Mouse (Mus musculus) limb, embryonic 14.5 days (tissue): ENCODE measurements around the gene Rem2. TPM values are rescaled to one million over a fixed set of nuclear protein-coding genes. Genes with fewer than 3 reads are reported as not detected.

Experiments
- ATAC-seq: fragments of 200-750 bp; cut with Nextera tagmentation; 2 replicates; pipeline ENCODE4 v1.8.0; 2017; ENCODE audit warnings: low read depth, moderate number of reproducible peaks, moderate TSS enrichment; ENCODE audit not compliant: low FRiP score
- DNase-seq: peaks from one replicate; pipeline ENCODE4 v3.0.0-alpha.2; 2015; ENCODE audit warnings: low spot score
- H3K27ac ChIP-seq: fragments of 300-500 bp; sonication (generic); replicated peaks from 2 replicates; pipeline ENCODE4 v1.5.1; 2014; ENCODE audit warnings: low read depth, mild to moderate bottlenecking, low read length, moderate library complexity, mixed read lengths
- H3K27me3 ChIP-seq: fragments of 300-500 bp; sonication (generic); 2 replicates; pipeline ENCODE4 v1.6.1; 2014; ENCODE audit warnings: low read length, mixed read lengths; ENCODE audit not compliant: control insufficient read depth, insufficient read depth
- H3K36me3 ChIP-seq: fragments of 300-500 bp; sonication (generic); 2 replicates; pipeline ENCODE4 v1.6.1; 2014; ENCODE audit warnings: mild to moderate bottlenecking, low read length, moderate library complexity, mixed read lengths; ENCODE audit not compliant: control insufficient read depth, insufficient read depth
- H3K4me1 ChIP-seq: fragments of 300-500 bp; sonication (generic); 2 replicates; pipeline ENCODE4 v1.6.1; 2014; ENCODE audit warnings: antibody characterized with exemption, low read length, mixed read lengths; ENCODE audit not compliant: control insufficient read depth, insufficient read depth
- H3K4me2 ChIP-seq: fragments of 300-500 bp; sonication (generic); replicated peaks from 2 replicates; pipeline ENCODE4 v1.6.1; 2014; ENCODE audit warnings: low read depth, mild to moderate bottlenecking, low read length, moderate library complexity; ENCODE audit not compliant: severe bottlenecking
- H3K4me3 ChIP-seq: fragments of 300-500 bp; sonication (generic); replicated peaks from 2 replicates; pipeline ENCODE4 v1.5.1; 2014; ENCODE audit warnings: low read length
- H3K9ac ChIP-seq: fragments of 300-500 bp; sonication (generic); 2 replicates; pipeline ENCODE4 v1.6.1; 2014; ENCODE audit warnings: mild to moderate bottlenecking, low read depth, low read length, moderate library complexity; ENCODE audit not compliant: severe bottlenecking
- H3K9me3 ChIP-seq: fragments of 300-500 bp; sonication (generic); 2 replicates; pipeline ENCODE4 v1.6.1; 2016; ENCODE audit warnings: low read length; ENCODE audit not compliant: control insufficient read depth
- POLR2A ChIP-seq: fragments of 200-500 bp; IDR thresholded peaks from 2 replicates; pipeline ENCODE4 v1.8.0; 2012; ENCODE audit warnings: inconsistent platforms, mild to moderate bottlenecking, moderate library complexity, borderline replicate concordance; ENCODE audit not compliant: insufficient read depth, insufficient read length; ENCODE audit errors: extremely low read depth
- WGBS: fragments of 180-500 bp; shearing (Covaris S2); extraction: QIAGEN DNeasy Blood & Tissue Kit; methylation state at CpG from one replicate; pipeline ENCODE4 v1.1.7; 2014; 5-methylcytosine and 5-hydroxymethylcytosine counted together
- polyA plus RNA-seq, 2 experiments: library from polyadenylated mRNA; depleted of rRNA in 1 of 2; stranded (reverse) in 1 of 2; unstranded in 1 of 2; fragments of >200 nt; fragmentation: Nextera tagmentation in 1 of 2; extraction: Ambion mirVana in 1 of 2; gene quantifications; 2 replicates each; pipeline versions ENCODE4 v1.2.1 to v1.2.3; 2012 to 2014

Gene Rem2
- polyA plus RNA-seq, 2 experiments: 1.4 to 1.7 TPM

DNA sequence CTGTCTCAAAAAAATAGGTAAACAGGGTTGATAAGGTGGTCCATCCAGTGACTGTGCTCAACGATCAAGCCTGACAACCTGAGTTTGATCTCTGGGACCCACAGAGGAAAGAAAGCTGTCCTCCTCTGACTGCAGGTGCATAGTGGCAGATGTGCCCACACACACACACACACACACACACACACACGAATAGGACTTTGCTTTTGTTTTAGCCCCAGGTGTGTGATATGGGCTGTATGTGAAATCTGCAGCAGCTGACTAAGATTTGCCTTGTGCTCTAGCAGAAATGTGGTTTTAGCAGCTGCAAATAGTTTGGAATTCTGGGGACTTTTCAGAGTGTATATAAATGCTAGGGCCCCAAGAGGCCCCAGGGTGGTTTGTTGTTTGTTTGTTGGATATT, 23.4 kb downstream of the Rem2 start:
- H3K4me1 ChIP-seq: no peaks in the 10 kb centered on the region
- WGBS: 91% methylated on average over 2 of the region's 2 CpGs
- no peaks in the 10 kb centered on the region for H3K27me3 ChIP-seq

GRCm38 (mm10) chr14:54501365-54501764, 25.5 kb downstream of the Rem2 start:
- Histone ChIP-seq H3K9ac (no peak overlapping the region), H3K4me3 (no peak overlapping the region), H3K36me3 (peaks cover 2% of the 10 kb centered on the region; the same call in 1 of the 2 replicates), H3K4me1 (no peaks in the 10 kb centered on the region), H3K27me3 (no peaks in the 10 kb centered on the region), H3K27ac (no peak overlapping the region), H3K9me3 (no peaks in the 10 kb centered on the region), H3K4me2 (no peak overlapping the region)
- 62% methylated on average over 2 of the region's 2 CpGs for WGBS
- DNase-seq: no peak
- no peak for ATAC-seq
- no peak for TF ChIP-seq POLR2A

More for the DNA sequence above, 23.4 kb downstream of the Rem2 start:
- Histone ChIP-seq H3K4me3 (no peak overlapping the region), H3K4me2 (no peak overlapping the region), H3K9me3 (no peaks in the 10 kb centered on the region), H3K9ac (no peak overlapping the region), H3K27ac (no peak overlapping the region), H3K36me3 (no peaks in the 10 kb centered on the region)
- ATAC-seq (no peak), DNase-seq (no peak)
- TF ChIP-seq POLR2A: no peak

DNA sequence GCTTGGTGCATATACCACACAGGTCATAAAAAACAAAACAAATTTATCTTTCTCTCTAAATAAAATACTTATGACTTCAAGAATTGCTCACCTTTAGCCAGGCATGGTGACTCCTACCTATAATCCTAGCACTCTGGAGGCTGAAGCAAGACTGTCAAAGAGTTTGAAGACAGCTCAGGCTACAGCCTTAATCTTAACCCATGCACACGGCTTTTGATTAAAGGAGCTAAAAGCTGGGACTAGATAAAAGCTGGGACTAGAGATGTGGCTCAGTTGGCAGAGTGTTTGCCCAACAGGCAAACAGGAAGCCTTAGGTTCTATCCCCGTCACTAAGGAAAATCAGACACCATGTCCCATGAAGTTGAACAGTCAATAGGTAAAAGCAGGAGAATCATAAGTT, 27.2 kb downstream of the Rem2 start:
- Histone ChIP-seq H3K4me3 (no peak overlapping the region), H3K36me3 (peaks cover 19% of the 10 kb centered on the region), H3K9ac (no peak overlapping the region), H3K27ac (no peak overlapping the region), H3K27me3 (no peaks in the 10 kb centered on the region), H3K4me1 (no peaks in the 10 kb centered on the region), H3K9me3 (no peaks in the 10 kb centered on the region), H3K4me2 (no peak overlapping the region)
- WGBS: 74% methylated on average over 2 of the region's 2 CpGs
- ATAC-seq (no peak), DNase-seq (no peak)
- TF ChIP-seq POLR2A: no peak

GRCm38 (mm10) chr14:54509774-54510173, 33.9 kb downstream of the Rem2 start:
- Histone ChIP-seq H3K9ac (no peak overlapping the region), H3K27me3 (no peaks in the 10 kb centered on the region), H3K4me3 (no peak overlapping the region), H3K27ac (no peak overlapping the region), H3K9me3 (no peaks in the 10 kb centered on the region), H3K4me2 (no peak overlapping the region), H3K4me1 (no peaks in the 10 kb centered on the region), H3K36me3 (peaks cover 85% of the 10 kb centered on the region)
- no peak for TF ChIP-seq POLR2A
- WGBS: 94% methylated on average over 9 of the region's 9 CpGs
- ATAC-seq: no peak
- DNase-seq: no peak

- Histone ChIP-seq H3K4me2 (peak overlapping the region; percentile 65), H3K27me3 (no peaks in the 10 kb centered on the region), H3K9ac (peak overlapping the region; percentile 74), H3K4me3 (peak overlapping the region; percentile 62), H3K4me1 (peaks cover 3% of the 10 kb centered on the region; the same call in 1 of the 2 replicates), H3K9me3 (no peaks in the 10 kb centered on the region), H3K36me3 (peaks cover 35% of the 10 kb centered on the region), H3K27ac (0 out of 2 replicates have a peak overlapping the region, but pooled peaks have one; percentile 40)
- TF ChIP-seq POLR2A: no peak
- 5% methylated on average over 17 of the region's 17 CpGs for WGBS
- ATAC-seq (peak; percentile 27), DNase-seq (no peak)
Observed at GRCm38 (mm10) chr14:54516710-54517310, 40.9 kb downstream of the Rem2 start.
